Mouse (Mus musculus) lung, postnatal 0 days (tissue): ENCODE results near the gene Phf21a. TPM values are rescaled to one million over a fixed set of nuclear protein-coding genes. Genes with fewer than 3 reads are reported as not detected.
A peak's percentile ranks its signal among the peaks of the same experiment; 100 is the strongest.

Experiments used
- ATAC-seq: fragments of 200-750 bp; cut with Nextera tagmentation; 2 replicates; pipeline ENCODE4 v1.8.0; 2017; ENCODE audit warnings: moderate library complexity
- DNase-seq: peaks from one replicate; pipeline ENCODE4 v3.0.0-alpha.2; 2016; ENCODE audit warnings: low spot score
- H3K27ac ChIP-seq: fragments of 300-500 bp; sonication (generic); 2 replicates; pipeline ENCODE4 v1.5.1; 2014; ENCODE audit warnings: antibody characterized with exemption, mild to moderate bottlenecking, low read length, mixed read lengths
- H3K27me3 ChIP-seq: fragments of 300-500 bp; sonication (generic); replicated peaks from 2 replicates; pipeline ENCODE4 v1.6.1; 2014; ENCODE audit warnings: low read length, mixed read lengths; ENCODE audit not compliant: insufficient read depth
- H3K36me3 ChIP-seq: fragments of 300-500 bp; sonication (generic); 2 replicates; pipeline ENCODE4 v1.6.1; 2014; ENCODE audit warnings: low read length, mixed read lengths; ENCODE audit not compliant: insufficient read depth
- H3K4me1 ChIP-seq: fragments of 300-500 bp; sonication (generic); 2 replicates; pipeline ENCODE4 v1.6.1; 2014; ENCODE audit warnings: antibody characterized with exemption, low read depth, low read length, mixed read lengths; ENCODE audit not compliant: insufficient read depth
- H3K4me2 ChIP-seq: fragments of 300-500 bp; sonication (generic); replicated peaks from 2 replicates; pipeline ENCODE4 v1.6.1; 2014; ENCODE audit warnings: low read depth, mild to moderate bottlenecking, low read length, moderate library complexity, mixed read lengths
- H3K4me3 ChIP-seq: fragments of 300-500 bp; sonication (generic); 2 replicates; pipeline ENCODE4 v1.5.1; 2014; ENCODE audit warnings: low read depth, low read length
- H3K9ac ChIP-seq: fragments of 300-500 bp; sonication (generic); replicated peaks from 2 replicates; pipeline ENCODE4 v1.6.1; 2014; ENCODE audit warnings: low read depth, mild to moderate bottlenecking
- H3K9me3 ChIP-seq: fragments of 300-500 bp; sonication (generic); 2 replicates; pipeline ENCODE4 v1.6.1; 2016; ENCODE audit warnings: low read length, mixed read lengths
- CTCF ChIP-seq: IDR thresholded peaks from 2 replicates; pipeline ENCODE4 v1.5.1; 2016; ENCODE audit warnings: antibody characterized with exemption, mild to moderate bottlenecking
- EP300 ChIP-seq: IDR thresholded peaks from 2 replicates; pipeline ENCODE4 v1.6.1; 2016; ENCODE audit warnings: antibody characterized with exemption, mild to moderate bottlenecking, control low read depth
- WGBS: fragments of 180-500 bp; shearing (Covaris S2); extraction: QIAGEN DNeasy Blood & Tissue Kit; methylation state at CpG from one replicate; pipeline ENCODE4 v1.1.7; 2014; 5-methylcytosine and 5-hydroxymethylcytosine counted together
- polyA plus RNA-seq: library from polyadenylated mRNA; unstranded; fragments of >200 nt; fragmentation: Nextera tagmentation; extraction: Ambion mirVana; gene quantifications from 2 replicates; pipeline ENCODE4 v1.2.1, GENCODE M21; 2015

Phf21a gene
- polyA plus RNA-seq, 1 experiment from 2014 or later, result 12.9 TPM

DNA sequence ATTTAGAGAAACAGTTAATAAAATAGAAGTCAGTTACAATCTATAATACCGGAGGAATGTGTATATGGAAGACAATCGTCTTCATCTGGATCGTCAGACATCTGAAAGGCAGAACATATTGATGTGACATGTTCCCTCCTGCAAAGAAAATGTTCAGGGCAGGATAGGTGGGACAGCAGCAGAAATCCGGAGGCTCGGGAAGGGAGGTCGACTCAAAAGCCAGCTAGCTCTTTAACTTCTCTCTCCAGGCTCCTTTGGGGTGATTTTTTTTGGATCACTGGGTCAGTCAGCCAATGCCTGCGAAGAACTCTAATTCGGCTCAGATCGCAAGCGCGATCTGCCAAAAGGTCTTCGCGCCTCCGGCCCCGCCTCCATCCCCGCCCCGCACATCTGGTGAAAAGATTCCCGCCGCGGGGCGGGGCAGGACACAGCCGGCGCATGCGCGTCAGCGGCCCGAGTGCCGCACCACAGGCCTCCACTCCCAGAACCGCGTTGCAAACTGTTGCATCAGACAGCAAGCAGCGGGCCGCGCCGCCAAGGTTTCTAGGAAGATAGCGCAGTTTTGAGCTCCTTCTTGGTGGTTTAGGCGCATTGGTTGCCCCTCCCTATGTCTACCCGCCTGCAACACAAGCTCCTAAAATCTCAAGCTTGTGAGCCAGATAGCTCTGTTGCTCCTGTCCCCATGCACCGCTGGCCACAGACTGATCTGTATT lies 37.7 kb upstream of the Phf21a start:
- DNase-seq (peak; percentile 97), ATAC-seq (peak; percentile 86)
- Histone ChIP-seq H3K4me3 (peak overlapping the region; percentile 36), H3K36me3 (no peaks in the 10 kb centered on the region), H3K27me3 (peaks cover 14% of the 10 kb centered on the region), H3K9me3 (no peaks in the 10 kb centered on the region), H3K4me1 (peaks cover 16% of the 10 kb centered on the region), H3K27ac (peak overlapping the region; percentile 71), H3K4me2 (peak overlapping the region; percentile 68), H3K9ac (peak overlapping the region; percentile 29; the same call in 1 of the 2 replicates)
- 4% methylated on average over 38 of the region's 38 CpGs for whole genome bisulfite sequencing
- TF ChIP-seq CTCF (no peak; the same call in 1 of the 2 replicates), EP300 (no peak)

DNA sequence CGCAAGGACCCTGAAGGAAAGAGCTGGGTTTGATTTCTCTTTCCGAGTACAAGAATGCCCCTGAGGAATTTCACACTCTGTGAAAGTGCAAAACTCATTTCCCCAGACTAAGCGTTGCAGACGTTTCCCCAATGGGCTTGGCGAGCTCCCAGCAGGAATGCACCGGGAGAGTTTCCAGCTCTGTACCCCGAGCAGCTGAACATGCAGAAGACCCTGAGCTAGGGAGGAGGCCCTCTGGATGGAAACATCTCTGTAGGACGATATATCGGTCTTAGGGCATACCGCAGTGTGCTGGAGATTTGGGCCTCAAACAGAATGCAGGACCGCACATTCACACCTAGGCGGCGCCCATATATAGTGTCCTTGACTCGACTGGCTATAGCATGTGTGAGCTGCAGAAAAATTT lies 37.1 kb upstream of the Phf21a start:
- peak overlapping the region; percentile 71 for H3K27ac ChIP-seq
- TF ChIP-seq CTCF (peak; percentile 75), EP300 (no peak)
- no peaks in the 10 kb centered on the region for H3K9me3 ChIP-seq
- peak overlapping the region; percentile 36 for H3K4me3 ChIP-seq
- H3K9ac ChIP-seq, result peak overlapping the region; percentile 29; the same call in 1 of the 2 replicates
- H3K4me1 ChIP-seq, result peaks cover 16% of the 10 kb centered on the region
- 2% methylated on average over 14 of the region's 14 CpGs for WGBS
- H3K36me3 ChIP-seq, result no peaks in the 10 kb centered on the region
- peak overlapping the region; percentile 68 for H3K4me2 ChIP-seq
- H3K27me3 ChIP-seq, result peaks cover 17% of the 10 kb centered on the region
- DNase-seq, result peak; percentile 70
- peak; percentile 48 for ATAC-seq

DNA sequence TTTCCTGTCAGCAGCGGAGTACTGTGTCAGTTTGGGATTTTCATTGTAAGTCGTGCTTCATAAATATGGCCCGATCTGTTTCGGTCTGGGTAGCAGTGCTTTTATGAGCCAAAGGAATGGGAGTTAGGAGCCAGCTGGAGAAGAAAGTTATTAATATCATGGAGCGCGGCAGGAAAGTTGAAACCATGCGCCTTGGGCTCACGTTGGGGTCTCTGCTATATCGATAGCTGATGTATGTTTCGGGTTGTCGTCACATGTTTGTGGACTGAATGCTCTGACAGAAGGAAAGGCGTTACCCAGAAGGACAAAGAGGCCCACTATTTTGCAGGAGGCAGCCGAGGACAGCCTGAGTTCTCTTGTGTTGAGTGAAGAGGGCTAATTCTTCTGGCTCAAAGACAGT lies 36.2 kb upstream of the Phf21a start:
- Histone ChIP-seq H3K9me3 (no peaks in the 10 kb centered on the region), H3K9ac (no peak overlapping the region), H3K27ac (no peak overlapping the region), H3K36me3 (no peaks in the 10 kb centered on the region), H3K27me3 (peaks cover 17% of the 10 kb centered on the region), H3K4me3 (no peak overlapping the region), H3K4me2 (no peak overlapping the region), H3K4me1 (peaks cover 16% of the 10 kb centered on the region)
- DNase-seq (no peak), ATAC-seq (no peak)
- no peak for TF ChIP-seq EP300
- TF ChIP-seq CTCF, result no peak
- WGBS, result 77% methylated on average over 13 of the region's 13 CpGs

DNA sequence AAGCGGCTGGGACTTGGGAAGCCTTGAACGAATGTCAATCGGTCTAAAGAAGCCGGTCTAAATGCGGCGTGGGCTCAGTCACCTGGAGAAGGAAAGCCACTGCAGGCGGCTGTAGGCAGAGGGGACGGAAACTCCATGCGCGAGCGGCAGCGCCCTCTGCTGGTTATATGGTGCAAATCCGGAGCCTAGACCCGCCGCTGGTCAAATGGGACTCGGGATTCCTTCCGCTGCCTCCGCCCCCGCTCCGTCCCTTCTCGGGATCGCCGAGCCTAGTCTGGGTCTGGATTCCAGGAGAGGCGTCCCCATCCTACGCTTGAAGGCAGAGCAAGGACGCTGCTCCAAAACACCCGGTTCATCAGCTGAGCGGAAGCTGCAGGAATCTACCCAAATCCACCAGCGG lies 34.4 kb upstream of the Phf21a start:
- peaks cover 17% of the 10 kb centered on the region for H3K27me3 ChIP-seq
- under 1% methylated on average over 28 of the region's 29 CpGs for WGBS

DNA sequence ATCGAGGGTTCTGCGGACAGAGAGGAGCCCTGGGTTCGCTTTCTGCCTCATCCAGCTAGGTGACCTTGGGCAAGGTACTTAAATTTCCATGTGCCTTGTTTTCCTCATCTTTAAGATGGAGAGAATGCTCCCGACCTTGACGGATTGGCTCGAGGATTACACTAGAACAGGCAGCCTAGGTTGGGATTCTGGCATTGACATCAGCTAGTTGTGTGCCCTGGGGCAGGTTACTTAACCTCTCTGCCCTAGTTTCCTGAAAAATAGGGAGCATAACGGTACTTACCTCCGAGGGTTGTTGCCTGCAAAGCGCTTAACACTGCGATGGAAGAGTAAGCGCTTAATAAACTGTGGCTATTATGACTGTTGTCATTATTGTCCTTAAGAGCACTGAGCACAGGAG lies 34.0 kb upstream of the Phf21a start:
- TF ChIP-seq EP300 (no peak), CTCF (no peak)
- DNase-seq (no peak), ATAC-seq (no peak)
- no peaks in the 10 kb centered on the region for H3K36me3 ChIP-seq
- no peak overlapping the region for H3K27ac ChIP-seq
- no peaks in the 10 kb centered on the region for H3K9me3 ChIP-seq
- no peak overlapping the region for H3K9ac ChIP-seq
- peak overlapping the region; percentile 89 for H3K4me2 ChIP-seq
- H3K4me1 ChIP-seq, result peaks cover 16% of the 10 kb centered on the region
- H3K4me3 ChIP-seq, result peak overlapping the region; percentile 47
- peaks cover 17% of the 10 kb centered on the region for H3K27me3 ChIP-seq
- 4% methylated on average over 11 of the region's 11 CpGs for WGBS

More for the DNA sequence above, 34.4 kb upstream of the Phf21a start:
- no peak overlapping the region for H3K27ac ChIP-seq
- no peak overlapping the region; the same call in 1 of the 2 replicates for H3K9ac ChIP-seq
- peak; percentile 71 for ATAC-seq
- peaks cover 16% of the 10 kb centered on the region for H3K4me1 ChIP-seq
- peak; percentile 91 for DNase-seq
- no peaks in the 10 kb centered on the region for H3K36me3 ChIP-seq
- peak overlapping the region; percentile 89 for H3K4me2 ChIP-seq
- H3K4me3 ChIP-seq, result peak overlapping the region; percentile 47
- TF ChIP-seq CTCF, result peak; percentile 98
- TF ChIP-seq EP300, result no peak
- H3K9me3 ChIP-seq, result no peaks in the 10 kb centered on the region

DNA sequence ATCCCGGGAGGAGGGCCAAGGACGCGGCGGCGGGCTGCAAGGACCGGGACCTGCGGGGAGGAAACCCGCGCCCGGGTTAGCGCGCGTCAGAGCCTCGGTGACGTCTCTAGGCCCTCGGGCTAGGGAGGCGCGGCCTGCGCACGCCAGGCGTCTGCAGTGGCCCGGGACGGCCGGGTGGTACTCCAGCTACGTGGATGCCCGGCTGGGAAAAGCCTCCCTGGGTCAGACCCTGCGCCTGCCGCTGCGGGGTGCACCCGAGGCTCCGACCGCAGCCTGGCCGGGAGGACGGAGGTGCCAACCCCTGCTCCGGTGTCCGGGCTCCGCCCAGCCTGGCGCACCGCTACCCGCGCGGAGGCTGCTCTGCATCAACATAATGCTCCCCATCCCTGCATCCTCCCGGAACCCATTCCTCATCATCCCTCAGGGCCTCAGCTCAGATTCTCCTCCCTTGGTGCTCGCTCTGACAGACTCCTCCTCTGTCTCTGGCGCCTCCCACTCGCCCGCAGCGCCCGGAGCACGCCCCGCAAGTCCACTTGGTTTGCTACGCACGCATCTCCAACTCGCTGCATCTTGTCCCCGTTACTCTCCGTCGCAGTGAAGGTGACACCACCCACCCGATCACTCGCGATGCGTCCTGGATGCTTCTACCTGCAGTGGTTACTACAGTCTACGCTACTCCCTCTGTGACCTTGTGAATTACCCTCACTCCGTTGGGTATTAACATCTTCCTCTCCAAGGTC lies 33.3 kb upstream of the Phf21a start:
- Histone ChIP-seq H3K27ac (no peak overlapping the region), H3K27me3 (peaks cover 17% of the 10 kb centered on the region), H3K9me3 (no peaks in the 10 kb centered on the region), H3K36me3 (no peaks in the 10 kb centered on the region), H3K9ac (0 out of 2 replicates have a peak overlapping the region, but pooled peaks have one; percentile 12), H3K4me1 (peaks cover 16% of the 10 kb centered on the region), H3K4me2 (peak overlapping the region; percentile 89), H3K4me3 (peak overlapping the region; percentile 47)
- ATAC-seq, result peak; percentile 52
- WGBS, result under 1% methylated on average over 49 of the region's 63 CpGs
- TF ChIP-seq CTCF (no peak), EP300 (no peak)
- peak; percentile 62 for DNase-seq
